Mouse (Mus musculus): ENCODE results near the gene Dnah10.

The Dnah10 gene

GRCm38 (mm10) chr5:124812466-124812865 lies 87.6 kb downstream of the Dnah10 start:
- DNase-seq (ENCODE audit: low spot score in 2 of 2) = no peak

GRCm38 (mm10) chr5:124814797-124815196 lies 89.9 kb downstream of the Dnah10 start:
- DNase-seq (ENCODE audit: low spot score in 2 of 2) = no peak

GRCm38 (mm10) chr5:124817050-124817449 lies 92.2 kb downstream of the Dnah10 start:
- DNase-seq (ENCODE audit: low spot score in 2 of 2) = no peak

GRCm38 (mm10) chr5:124822128-124822894 lies 97.4 kb downstream of the Dnah10 start:
- DNase-seq (ENCODE audit: low spot score in 2 of 2) = no peak

- no peak for DNase-seq (ENCODE audit: low spot score in 2 of 2)
Observed at GRCm38 (mm10) chr5:124830331-124830730, 105.4 kb downstream of the Dnah10 start.

GRCm38 (mm10) chr5:124835218-124835617 lies 110.3 kb downstream of the Dnah10 start:
- DNase-seq (ENCODE audit: low spot score in 2 of 2) = no peak

- no peak for DNase-seq (ENCODE audit: low spot score in 2 of 2)
Observed at GRCm38 (mm10) chr5:124836075-124836474, 111.2 kb downstream of the Dnah10 start.

- no peak for DNase-seq (ENCODE audit: low spot score in 2 of 2)
Observed at GRCm38 (mm10) chr5:124836621-124837020, 111.7 kb downstream of the Dnah10 start.

GRCm38 (mm10) chr5:124840202-124840601 lies 115.3 kb downstream of the Dnah10 start:
- DNase-seq (ENCODE audit: low spot score in 2 of 2) = no peak

GRCm38 (mm10) chr5:124840669-124841068 lies 115.8 kb downstream of the Dnah10 start:
- no peak for DNase-seq (ENCODE audit: low spot score in 2 of 2)

- no peak for DNase-seq (ENCODE audit: low spot score in 2 of 2)
Observed at GRCm38 (mm10) chr5:124843386-124843785, 118.5 kb downstream of the Dnah10 start.

- DNase-seq (ENCODE audit: low spot score in 2 of 2) = no peak
Observed at GRCm38 (mm10) chr5:124844929-124845328, 120.0 kb downstream of the Dnah10 start.

GRCm38 (mm10) chr5:124847014-124847413 lies 122.1 kb downstream of the Dnah10 start:
- DNase-seq (ENCODE audit: low spot score in 2 of 2) = no peak

- no peak for DNase-seq (ENCODE audit: low spot score in 2 of 2)
Observed at GRCm38 (mm10) chr5:124848994-124849393, 124.1 kb downstream of the Dnah10 start.

GRCm38 (mm10) chr5:124851572-124851971 lies 126.7 kb downstream of the Dnah10 start:
- DNase-seq (ENCODE audit: low spot score in 2 of 2) = no peak

GRCm38 (mm10) chr5:124852294-124852693 lies 127.4 kb downstream of the Dnah10 start:
- DNase-seq (ENCODE audit: low spot score in 2 of 2) = no peak

GRCm38 (mm10) chr5:124853079-124853478 lies 128.2 kb downstream of the Dnah10 start:
- no peak for DNase-seq (ENCODE audit: low spot score in 2 of 2)

- DNase-seq (ENCODE audit: low spot score in 2 of 2) = no peak
Observed at GRCm38 (mm10) chr5:124854202-124854601, 129.3 kb downstream of the Dnah10 start.

- peak in 1 of 2 experiments; percentile 13 for DNase-seq (ENCODE audit: low spot score in 2 of 2)
Observed at GRCm38 (mm10) chr5:124860013-124860412, 135.1 kb downstream of the Dnah10 start.

GRCm38 (mm10) chr5:124861463-124861862 lies 136.6 kb downstream of the Dnah10 start:
- peak; percentile 29 to 31 for DNase-seq (ENCODE audit: low spot score in 2 of 2)

GRCm38 (mm10) chr5:124862013-124862866 lies 137.4 kb downstream of the Dnah10 start, which contains the start of the genes Ccdc92 and Zfp664:
Gene Ccdc92 (minus strand): TSS chr5:124862424.
Gene Zfp664 (plus strand): TSS chr5:124862691.
- peak; percentile 97 to 99 for DNase-seq (ENCODE audit: low spot score in 2 of 2)

- peak; percentile 22 to 30 for DNase-seq (ENCODE audit: low spot score in 2 of 2)
Observed at GRCm38 (mm10) chr5:124862871-124863741, 138.2 kb downstream of the Dnah10 start.
